Mouse (Mus musculus) lung, postnatal 14 days (tissue): ENCODE data around the gene Ccdc87.
A peak's percentile ranks its signal among the peaks of the same experiment; 100 is the strongest.
"Not testable (repeated sequence)": the region's sequence is repeated elsewhere in the genome, so short reads cannot be mapped to it uniquely, and the experiment has no call there.

Experiments
- DNase-seq: peaks from one replicate; pipeline ENCODE4 v3.0.0; 2021

Gene Ccdc87

GRCm38 (mm10) chr19:4840848-4841247, 1.7 kb downstream of the Ccdc87 start:
- DNase-seq = no peak

GRCm38 (mm10) chr19:4842611-4843010, 3.4 kb downstream of the Ccdc87 start:
- DNase-seq = no peak

DNA sequence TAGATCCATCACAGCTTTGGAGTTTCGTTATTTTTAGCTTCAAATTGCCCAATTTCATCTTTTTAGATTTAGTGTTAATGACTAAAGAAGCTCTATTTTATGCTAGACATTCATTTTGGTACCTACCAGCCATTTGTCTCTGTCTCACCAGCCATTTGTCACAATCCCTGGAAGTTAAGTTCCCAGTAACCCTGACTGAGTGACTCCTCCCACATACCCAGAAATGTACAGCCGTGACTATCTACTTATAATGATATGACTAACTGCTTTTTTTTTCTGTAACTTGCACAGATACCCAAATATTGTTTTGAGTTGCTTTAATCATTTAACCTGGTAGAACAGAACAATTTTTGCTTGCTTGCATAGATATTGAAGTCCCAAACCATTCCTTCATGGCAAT, 6.7 kb downstream of the Ccdc87 start:
- DNase-seq = no peak

DNA sequence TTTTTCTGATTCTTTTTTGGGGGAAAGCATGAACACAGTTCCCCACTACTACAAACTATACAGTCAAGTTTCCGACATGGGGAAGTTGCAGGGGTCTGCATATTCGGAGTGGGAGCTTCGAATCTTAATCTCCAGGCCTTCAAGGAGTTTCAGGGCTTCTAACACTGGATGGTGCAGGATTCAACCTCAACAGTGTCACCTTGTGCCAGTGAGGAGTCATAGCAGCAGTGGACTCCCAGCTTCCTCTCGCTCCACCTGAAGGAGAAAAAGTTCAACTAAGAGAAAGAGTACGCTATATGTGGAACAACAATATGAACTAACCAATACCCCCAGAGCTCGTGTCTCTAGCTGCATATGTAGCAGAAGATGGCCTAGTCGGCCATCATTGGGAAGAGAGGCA, 8.3 kb downstream of the Ccdc87 start:
- DNase-seq = peak; percentile 21

DNA sequence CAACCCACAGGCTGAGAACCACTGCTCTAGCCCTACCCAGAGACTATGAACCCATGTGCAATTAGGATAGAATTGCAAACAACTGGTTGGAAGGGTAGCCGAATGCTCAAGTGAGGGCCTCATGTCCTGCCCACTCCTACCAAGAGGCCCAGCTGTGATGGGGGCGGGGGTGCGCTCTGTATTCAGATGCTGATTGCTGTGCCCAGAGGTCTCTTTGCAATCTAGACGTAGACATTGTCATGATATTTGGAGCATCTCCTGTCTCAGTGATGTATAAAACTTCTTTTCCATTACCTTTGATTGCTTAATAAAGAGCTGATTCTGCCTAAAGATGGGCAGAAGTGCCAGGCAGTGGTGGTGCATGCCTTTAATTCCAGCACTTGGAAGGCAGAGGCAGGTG, 10.6 kb downstream of the Ccdc87 start:
- no peak for DNase-seq

DNA sequence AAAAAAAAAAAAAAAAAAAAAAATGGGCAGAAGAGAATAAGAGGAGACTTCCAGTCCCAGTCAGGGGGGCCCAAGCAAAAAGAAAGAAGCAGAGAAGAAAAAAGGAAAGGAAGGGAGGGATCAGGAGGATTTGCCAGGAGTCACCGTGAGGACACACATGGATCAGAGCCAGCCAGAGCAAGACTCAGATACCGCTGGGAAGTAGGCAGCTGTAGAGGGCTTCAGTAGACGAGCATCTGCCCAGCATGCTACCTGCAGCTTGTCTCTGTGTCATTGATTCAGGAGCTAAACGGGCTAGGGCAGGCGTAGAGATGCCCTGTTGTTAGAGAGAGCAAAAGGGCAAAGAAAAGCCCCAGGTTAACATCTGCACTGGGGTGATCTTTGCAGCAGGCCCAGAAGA, 11.1 kb downstream of the Ccdc87 start:
- no peak for DNase-seq

DNA sequence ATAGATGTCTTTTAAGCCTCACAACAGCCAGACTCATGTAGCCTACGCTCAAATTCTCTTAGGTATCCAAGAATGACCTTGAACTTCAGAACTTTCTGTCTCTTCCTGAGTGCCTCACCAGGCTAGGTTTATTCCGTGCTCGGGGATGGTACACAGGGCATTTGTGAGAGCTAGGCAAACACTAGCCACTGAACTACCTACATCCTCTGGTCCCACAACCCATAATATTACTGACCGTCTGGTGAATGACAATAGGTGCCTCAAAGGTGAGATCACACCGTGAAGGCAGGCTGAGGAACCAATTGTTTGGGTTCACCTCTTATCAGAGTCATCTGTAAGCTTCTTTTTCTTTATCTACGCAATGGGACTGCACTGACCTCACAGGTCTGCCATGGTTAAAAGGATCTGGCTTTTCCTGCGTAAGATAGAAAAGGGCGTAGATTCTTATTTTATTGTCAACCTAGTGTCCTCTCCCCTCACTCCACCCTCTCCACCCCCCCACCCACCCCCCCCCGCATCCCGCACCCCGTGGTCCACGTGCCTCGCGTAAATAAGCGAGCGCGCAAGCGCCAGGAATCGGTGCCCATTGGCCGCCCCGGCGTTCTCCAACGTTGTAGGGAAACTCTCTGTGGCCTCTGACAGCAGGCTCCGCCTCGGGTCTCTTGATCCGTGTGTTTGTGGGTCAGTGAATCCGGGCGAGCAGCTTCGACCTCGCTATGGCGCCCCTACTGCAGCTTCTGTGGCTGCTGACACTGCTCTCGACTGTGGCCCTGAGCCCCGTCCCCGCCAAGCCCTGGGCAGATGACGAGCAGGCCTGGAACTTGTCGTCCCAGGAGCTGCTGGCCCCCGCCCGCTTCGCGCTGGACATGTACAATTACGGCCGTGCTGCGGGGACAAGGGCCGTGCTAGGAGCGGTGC, 15.6 kb downstream of the Ccdc87 start, which contains the start of gene Ctsf:
Gene Ctsf, plus strand, starts transcription at position 579 of the 918 bp plus-strand sequence.
- peak; percentile 85 for DNase-seq

- DNase-seq = no peak
Observed at GRCm38 (mm10) chr19:4855470-4855820, 16.3 kb downstream of the Ccdc87 start.

DNA sequence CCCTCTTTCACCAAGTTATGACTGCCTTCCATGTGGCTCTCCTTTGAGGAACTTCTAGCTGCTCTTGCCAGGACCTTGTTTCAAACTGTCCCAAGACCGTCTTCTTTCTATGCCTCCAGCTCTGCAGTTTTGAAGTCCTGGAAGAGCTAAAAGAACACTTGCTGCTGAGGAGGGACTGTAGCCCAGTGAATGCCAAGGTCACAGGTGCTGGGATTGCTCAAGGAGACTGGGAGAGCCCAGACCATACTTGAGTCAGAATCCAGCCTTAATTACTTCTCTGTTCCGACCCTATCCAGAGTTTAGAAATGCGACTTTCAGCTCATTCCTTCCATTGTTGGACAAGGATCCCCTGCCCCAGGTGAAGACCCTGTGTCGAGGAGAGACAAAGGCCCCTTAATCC, 16.8 kb downstream of the Ccdc87 start:
- no peak for DNase-seq

DNA sequence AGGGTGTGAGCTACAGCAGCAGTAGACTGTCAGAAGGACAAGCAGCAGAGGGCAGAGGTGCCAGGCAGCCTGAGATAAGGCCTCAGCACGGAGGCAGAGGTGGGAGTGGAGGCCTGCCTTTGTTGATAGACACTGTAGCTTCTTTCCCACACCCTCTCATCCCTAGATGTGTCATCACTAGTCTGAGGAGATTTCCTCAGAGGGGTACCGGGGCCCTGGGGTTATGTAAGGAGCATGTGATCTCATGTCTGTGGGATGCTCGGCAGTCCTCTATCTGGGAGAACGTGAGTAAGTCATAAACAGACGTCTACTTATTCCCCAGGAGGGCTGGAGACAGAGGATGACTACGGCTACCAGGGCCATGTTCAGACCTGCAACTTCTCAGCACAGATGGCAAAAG, 19.9 kb downstream of the Ccdc87 start:
- DNase-seq = no peak

GRCm38 (mm10) chr19:4863048-4863447, 23.9 kb downstream of the Ccdc87 start:
- no peak for DNase-seq

- DNase-seq = peak; percentile 31
Observed at GRCm38 (mm10) chr19:4865147-4865546, 26.0 kb downstream of the Ccdc87 start.

DNA sequence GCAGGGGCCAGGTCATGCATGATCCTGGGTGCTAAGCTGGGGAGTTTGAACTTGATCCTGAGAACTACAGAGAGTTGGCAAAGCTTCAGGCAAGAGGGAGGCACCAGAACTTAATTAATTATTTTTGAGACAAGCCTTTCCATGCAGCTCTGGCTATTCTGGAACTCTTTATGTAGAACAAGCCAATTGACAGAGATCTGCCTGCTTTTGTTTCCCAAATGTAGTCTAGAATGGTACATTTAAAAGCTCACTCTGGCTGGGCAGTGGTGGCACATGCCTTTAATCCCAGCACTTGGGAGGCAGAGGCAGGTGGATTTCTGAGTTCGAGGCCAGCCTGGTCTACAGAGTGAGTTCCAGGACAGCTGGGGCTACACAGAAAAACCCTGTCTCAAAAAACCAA, 35.4 kb downstream of the Ccdc87 start:
- not testable (repeated sequence) for DNase-seq

DNA sequence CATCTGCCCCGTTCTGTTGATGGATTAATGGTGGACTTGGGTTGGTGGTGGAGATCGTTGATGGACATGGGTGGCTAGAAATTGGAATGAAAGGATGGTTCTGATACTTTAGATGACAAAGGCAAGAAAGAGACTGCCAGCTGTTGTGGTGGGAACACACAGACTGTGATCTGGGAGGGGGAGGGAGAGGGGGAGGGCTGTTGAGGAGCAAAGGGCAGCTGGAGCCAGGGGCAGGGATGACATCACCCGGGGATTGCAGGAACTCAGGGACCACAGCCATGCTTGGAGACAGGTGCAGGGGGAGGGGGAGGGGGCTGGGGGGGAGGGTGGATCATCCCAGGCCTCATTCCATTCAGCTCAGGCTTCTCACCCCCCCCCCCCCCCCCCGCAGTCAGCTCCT, 37.1 kb downstream of the Ccdc87 start:
- DNase-seq = no peak

- no peak for DNase-seq
Observed at GRCm38 (mm10) chr19:4876755-4877154, 37.6 kb downstream of the Ccdc87 start.

DNA sequence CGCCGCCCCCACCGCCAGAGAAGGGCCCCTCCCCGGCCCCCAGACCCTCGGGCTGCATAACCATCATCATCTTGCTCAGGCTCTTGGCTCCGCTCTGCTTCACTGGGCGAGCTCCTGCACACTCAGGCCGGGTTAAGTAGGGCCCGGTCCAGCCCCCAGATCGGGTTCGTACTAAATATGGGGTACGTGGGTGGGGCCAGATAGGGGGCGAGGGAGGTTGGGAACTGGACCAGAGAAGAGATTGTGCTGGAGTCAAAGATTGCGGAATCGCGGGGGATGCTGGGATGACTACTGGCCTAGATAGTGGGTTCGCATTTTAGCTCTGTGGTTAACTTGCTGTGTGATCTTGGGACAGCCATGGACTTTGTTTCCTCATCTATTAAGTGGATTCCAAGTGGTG, 38.6 kb downstream of the Ccdc87 start, which contains the start of gene Actn3:
Gene Actn3, minus strand, starts transcription at position 125 of the 400 bp plus-strand sequence.
- DNase-seq = peak; percentile 40

DNA sequence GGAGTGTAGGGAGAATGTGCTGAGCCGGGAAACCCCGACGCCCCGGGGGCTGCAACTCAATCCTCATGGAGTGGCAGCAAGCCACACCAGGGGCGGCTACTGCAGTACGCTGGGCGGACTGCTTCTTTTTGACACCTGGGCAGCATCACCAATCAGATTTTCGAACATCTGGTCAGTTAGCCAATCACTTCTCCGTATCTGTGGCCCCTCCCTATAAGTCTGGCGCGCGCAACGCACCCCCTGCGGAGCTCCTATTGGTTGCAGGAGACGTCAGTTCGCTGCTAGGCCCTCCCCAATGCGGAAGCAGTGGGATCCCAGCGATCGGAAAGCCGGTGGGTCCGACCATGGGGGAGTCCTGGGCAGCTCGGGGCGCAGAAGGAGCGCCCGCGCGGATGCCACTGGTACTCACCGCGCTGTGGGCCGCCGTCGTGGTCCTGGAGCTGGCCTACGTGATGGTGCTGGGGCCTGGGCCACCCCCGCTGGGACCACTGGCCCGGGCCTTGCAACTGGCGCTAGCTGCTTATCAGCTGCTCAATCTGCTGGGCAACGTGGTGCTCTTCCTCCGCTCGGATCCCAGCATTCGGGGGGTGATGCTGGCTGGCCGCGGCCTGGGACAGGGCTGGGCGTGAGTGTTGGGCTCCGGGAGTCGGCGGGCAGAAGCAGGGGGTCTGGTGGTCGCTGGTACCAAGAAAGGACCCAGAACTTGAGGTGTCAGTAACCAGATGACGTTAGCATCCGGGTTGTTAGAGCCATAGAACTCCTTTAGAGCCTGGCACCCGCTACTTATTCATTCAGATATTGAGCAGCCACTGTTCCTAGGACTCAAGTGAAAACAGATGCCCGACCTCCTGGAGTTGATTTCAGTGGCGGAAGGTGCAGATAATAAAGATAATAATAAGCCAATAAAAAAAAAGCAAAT, 39.5 kb downstream of the Ccdc87 start, which contains the start of gene Zdhhc24:
Gene Zdhhc24, plus strand, starts transcription at position 264 of the 919 bp plus-strand sequence.
- peak; percentile 95 for DNase-seq

- DNase-seq = no peak
Observed at GRCm38 (mm10) chr19:4879324-4879703, 40.1 kb downstream of the Ccdc87 start.

DNA sequence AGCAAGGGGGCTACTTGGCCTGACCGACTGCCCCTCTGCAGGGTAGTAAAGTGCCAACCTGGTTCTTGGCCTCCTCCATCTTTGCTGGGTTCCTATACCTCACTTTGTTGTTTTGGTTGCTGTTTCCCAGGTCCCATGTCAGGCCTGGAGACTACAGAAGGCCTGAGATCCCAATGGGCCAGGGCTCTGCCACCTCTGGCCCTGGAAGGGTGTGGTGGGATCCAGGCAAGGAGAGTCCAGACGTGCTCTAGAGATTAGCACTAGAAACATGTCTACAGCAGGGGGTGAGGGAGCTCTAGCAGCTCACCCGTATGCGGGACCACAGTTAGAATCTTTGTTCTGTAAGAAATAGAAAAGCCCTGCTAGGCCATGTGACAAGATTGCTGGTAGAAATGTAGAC, 44.8 kb downstream of the Ccdc87 start:
- no peak for DNase-seq

DNA sequence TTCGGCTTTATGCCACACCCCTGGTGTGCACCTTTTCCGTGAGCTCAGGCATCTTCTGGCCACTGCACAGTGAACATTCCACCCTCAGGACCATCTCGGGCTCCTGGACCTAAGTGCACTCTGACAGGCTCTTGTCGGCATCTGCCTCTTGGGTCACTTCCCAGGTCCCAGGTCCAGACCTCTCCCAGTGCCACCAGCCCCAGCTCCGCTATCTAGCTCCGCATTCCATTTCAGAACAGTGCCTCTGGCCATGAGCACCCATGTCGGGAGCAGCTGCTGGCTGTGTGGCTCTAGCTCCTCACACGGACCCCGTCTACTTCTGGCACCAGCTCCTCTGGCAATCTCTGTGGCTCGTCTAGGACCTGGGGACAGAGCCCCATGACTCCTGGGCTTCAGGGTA, 50.6 kb downstream of the Ccdc87 start:
- DNase-seq = no peak

- DNase-seq = no peak
Observed at GRCm38 (mm10) chr19:4891798-4892197, 52.6 kb downstream of the Ccdc87 start.
